Mouse (Mus musculus) kidney, adult 10 weeks (tissue): ENCODE data around the gene Zfp36. TPM values are rescaled to one million over a fixed set of nuclear protein-coding genes. Genes with fewer than 3 reads are reported as not detected.

Experiments used
- polyA plus RNA-seq: library from polyadenylated mRNA; stranded (reverse); fragments of 350-450 nt; fragmentation: Illumina TruSeq; extraction: RNeasy Lipid Tissue Mini Kit (QIAGEN cat#74804); gene quantifications from one replicate; pipeline ENCODE4 v1.2.3, GENCODE M21; 2014; ENCODE audit warnings: low read depth, low replicate concordance

Gene Zfp36
- polyA plus RNA-seq = 31.6 TPM

DNA sequence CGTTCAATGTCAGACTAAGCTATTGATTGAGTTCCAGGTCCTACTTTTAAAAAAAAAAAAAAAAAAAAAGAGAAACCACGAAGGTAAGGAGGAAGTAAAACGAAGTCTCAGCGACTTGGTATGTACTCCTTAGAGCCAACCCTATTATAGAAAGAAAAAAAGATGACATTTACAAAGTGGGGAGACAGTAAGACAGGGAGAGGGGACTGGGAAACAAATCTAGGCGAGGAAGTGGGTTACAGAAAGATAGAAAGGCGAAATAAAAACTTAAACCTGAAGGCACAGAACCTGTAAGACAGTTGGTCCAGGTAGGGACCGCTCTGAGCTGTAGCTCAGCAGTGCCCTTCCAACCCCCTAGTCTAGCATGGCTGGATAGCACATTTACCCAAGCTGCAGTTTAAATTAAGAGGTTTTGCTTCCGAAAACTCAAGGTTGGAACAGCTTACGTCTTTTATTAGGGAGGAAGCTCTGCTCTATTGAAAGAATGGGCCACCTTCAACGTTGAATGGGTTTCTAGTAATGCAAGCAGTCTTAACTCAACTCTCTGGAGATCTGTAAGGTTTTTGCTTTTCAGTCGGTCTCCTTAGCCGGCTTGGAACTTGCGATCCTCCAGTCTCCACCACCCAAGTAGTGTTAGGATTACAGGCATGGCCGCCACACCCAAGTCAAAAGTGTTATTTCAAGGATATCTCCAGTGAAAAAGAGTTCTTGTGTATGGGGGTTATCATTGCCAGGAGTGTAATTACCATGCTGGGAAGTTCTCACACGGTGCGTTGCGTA, at the start of gene Zfp36:
Gene Zfp36, minus strand, starts transcription at position 17 of the 780 bp plus-strand sequence.

DNA sequence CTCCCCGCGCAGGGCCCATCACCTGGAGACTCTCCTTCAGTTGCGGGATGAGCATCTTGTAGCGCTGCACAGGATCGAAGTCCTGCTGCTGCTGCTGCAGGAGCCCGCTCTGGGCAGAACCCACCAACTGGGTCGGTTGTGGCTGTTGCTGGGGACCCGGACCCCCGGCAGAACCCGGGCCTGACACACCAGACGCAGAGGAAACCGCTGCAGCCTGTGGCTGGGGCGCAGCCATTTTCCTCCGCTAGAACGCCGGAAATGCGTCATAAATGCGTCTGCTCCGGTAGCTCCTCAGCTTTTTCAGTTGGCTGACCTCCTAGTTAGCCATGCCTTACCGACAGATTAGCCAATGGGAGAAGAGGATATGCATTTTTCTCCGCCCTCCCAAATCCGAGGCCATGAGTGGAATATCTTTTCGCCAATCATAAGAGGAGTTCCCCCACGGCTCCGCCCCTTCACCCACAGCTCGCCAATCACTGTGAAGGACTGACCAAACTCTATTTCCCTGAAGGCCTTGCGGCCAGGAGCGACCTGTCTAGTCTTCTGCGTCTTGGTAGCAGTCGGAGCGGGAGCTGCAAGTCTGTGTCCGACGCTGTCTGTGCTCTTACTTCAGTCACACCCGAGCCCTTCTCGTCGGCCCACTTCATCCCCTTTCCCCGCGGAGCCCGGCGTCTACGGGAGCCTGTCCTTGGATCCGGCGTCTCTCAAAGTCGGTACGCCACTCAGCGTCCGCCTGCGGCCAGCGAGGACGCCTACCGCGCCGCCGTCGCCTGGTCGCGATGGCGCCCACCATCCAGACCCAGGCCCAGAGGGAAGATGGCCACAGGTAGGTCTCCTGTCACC, 12.6 kb upstream of the Zfp36 start, which contains the start of the genes Med29 and Paf1:
Gene Med29, minus strand, starts transcription at position 280 of the 843 bp plus-strand sequence.
Gene Paf1, plus strand, starts transcription at position 523 of the 843 bp plus-strand sequence.

DNA sequence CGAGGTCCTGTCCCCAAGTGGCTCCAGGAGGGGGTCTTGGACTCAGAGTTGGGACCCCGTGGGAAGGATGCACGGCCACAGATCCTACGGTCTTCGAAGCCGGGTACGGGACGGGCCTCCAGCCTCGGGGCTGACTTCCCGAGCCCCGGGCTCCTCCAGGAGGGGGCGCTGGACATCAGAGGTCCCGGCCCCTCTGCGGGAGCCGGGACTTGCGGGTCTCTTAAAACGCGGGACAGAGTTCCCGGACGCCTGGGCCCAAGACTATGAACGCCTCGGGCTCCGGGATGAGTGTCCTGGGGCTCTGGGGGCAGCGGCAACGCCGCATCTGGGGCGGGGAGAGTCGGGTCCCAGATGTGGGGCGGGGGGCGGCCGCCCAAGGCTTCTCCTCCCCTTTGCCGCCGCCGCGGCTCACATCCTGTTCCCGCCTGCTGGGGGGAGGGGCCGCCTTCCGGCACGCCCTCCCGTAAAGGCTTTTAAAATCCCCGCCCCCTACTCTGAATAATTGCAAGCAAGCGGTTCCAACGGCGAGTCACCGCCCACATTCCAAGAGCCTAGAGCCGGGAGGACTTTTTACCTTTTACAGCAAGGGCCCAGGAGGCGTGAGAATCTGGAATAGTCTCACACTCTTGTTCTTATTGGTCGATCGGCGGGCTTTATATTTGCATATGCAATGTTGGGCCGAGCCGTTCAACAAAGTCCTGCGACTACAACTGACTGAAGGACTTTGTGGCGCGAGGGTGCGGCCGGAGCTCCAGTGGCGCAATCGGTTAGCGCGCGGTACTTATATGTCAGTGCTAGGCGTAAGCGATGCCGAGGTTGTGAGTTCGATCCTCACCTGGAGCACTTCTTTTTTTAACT, 7.6 kb downstream of the Zfp36 start, which contains the start of gene Plekhg2:
Gene Plekhg2, minus strand, starts transcription at position 349 of the 858 bp plus-strand sequence.

DNA sequence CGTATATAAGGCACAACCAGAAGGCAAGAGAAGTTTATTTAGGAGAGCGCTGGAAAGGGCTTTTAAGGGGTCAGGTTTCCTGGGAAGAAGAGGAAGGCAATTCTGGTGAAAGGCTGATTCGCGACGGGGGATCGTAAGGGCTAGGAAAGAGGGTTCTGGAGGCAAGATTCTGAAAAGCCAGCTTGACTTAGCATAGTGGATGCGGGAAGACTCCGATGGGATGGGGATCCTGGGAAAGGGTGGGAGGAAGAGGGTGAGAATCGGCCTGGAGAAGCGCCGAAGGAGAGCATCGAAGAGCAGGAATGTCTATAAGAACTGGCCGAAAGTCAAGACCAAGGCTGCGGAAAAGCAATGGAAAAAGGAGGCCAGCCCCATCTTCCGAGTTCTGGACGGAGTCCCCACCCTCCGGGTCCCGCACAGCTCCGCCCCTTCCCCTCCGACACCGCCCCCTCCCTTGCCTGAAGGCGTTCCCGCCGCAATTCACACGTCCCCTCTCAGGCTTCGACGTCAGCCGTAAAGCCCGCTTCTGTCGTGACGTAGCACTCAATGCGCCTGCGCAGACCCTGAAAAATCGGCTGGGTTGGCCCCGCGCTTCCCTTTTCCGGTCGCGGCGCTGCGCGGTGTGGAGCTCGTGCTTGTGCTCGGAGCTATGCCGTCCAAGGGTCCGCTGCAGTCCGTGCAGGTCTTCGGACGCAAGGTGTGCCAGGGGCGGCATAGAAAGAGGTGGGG, 29.7 kb downstream of the Zfp36 start, which contains the start of gene Rps16:
Gene Rps16, plus strand, starts transcription at position 498 of the 729 bp plus-strand sequence.

DNA sequence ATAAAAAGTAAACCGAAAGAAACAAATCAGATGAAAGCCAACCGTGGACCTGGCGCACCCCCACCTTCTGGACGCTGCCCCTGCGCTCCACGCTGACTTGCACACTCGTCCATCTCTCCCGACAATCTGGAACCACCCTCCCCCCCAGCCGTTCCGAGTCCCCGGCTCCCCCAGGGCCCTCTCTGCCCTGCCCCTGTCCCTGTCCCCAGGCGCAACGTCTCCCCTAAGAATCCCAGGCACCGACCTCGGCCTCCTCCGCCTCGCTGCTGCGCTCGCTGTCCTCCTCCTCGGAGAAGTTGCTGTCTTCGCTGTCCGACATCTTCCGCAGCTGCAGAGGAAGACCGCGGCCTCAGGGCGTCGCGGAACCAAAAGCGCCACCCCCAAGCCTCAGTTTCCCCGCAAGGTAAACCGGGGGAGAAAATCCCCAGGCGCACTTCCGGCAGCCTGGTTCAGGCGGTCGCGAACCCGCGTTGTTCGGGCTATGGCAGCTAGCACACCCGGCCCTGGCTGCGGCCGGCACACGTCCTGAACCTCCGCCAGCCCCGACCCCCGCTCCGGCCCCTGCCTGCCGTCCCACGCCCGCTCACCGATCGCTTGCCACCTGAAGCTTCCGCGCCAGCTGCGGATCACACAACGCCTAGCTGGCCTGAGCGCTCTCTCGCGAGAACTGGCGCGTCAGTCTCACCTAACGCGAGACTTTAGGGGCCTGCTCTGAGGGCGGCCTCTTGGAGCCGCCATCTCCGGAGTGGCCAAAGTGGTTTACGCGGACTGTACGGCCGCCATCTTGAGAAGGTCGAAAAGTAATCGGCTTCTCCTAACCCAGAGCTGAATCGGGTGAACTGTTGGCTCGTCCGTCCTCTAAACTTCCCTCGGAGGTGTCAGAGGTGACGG, 41.7 kb downstream of the Zfp36 start, which contains the start of gene Supt5:
Gene Supt5, minus strand, starts transcription at position 639 of the 891 bp plus-strand sequence.

Other genes with a start within 250 kb of the Zfp36 start
- gene Fbl, start 210.5 kb downstream of the Zfp36 start, polyA plus RNA-seq = 8.0 TPM
- gene Dyrk1b, start 200.8 kb downstream of the Zfp36 start, polyA plus RNA-seq = 0.36 TPM
- gene Eid2, start 112.4 kb downstream of the Zfp36 start, polyA plus RNA-seq = 8.1 TPM
- 15.5 TPM for gene Eid2b, start 102.5 kb downstream of the Zfp36 start, polyA plus RNA-seq
- gene Selenov, start 89.1 kb downstream of the Zfp36 start, polyA plus RNA-seq = not detected
- not detected for gene Dll3, start 78.0 kb downstream of the Zfp36 start, polyA plus RNA-seq
- gene Timm50, start 68.2 kb downstream of the Zfp36 start, polyA plus RNA-seq = 9.1 TPM
- gene Supt5, start 41.5 kb downstream of the Zfp36 start, polyA plus RNA-seq = 21.8 TPM
- 90.5 TPM for gene Rps16, start 29.6 kb downstream of the Zfp36 start, polyA plus RNA-seq
- gene Plekhg2, start 7.7 kb downstream of the Zfp36 start, polyA plus RNA-seq = 0.69 TPM
- 1.8 TPM for gene Med29, start 12.5 kb upstream of the Zfp36 start, polyA plus RNA-seq
- gene Paf1, start 12.7 kb upstream of the Zfp36 start, polyA plus RNA-seq = 45.1 TPM
- 5.2 TPM for gene Gmfg, start 57.2 kb upstream of the Zfp36 start, polyA plus RNA-seq
- 0.12 TPM for gene Lrfn1, start 71.7 kb upstream of the Zfp36 start, polyA plus RNA-seq
- gene Ifnl2, start 130.2 kb upstream of the Zfp36 start, polyA plus RNA-seq = not detected
- gene Ifnl3, start 142.6 kb upstream of the Zfp36 start, polyA plus RNA-seq = not detected
- gene Sycn, start 160.6 kb upstream of the Zfp36 start, polyA plus RNA-seq = not detected
- gene Nccrp1, start 167.0 kb upstream of the Zfp36 start, polyA plus RNA-seq = 0.49 TPM
- 8.9 TPM for gene Samd4b, start 217.9 kb upstream of the Zfp36 start, polyA plus RNA-seq
- 1.2 TPM for gene Pak4, start 217.9 kb upstream of the Zfp36 start, polyA plus RNA-seq